Mouse (Mus musculus) skeletal muscle tissue, adult 2 months (tissue): ENCODE results near the gene Sox15.
"Not testable (repeated sequence)": the region's sequence is repeated elsewhere in the genome, so short reads cannot be mapped to it uniquely, and the experiment has no call there.

ENCODE experiments used
- DNase-seq: peaks from one replicate; pipeline ENCODE4 v3.0.0-alpha.2; 2012; ENCODE audit warnings: low read depth, low spot score

The Sox15 gene

GRCm38 (mm10) chr11:69655264-69656064, at the start of gene Sox15:
Sox15 (plus strand) TSS chr11:69655314.
- peak; percentile 42 for DNase-seq

GRCm38 (mm10) chr11:69605726-69606490, 49.2 kb upstream of the Sox15 start, which contains the start of gene Atp1b2:
Atp1b2 (minus strand) TSS chr11:69605942.
- DNase-seq = peak; percentile 88

- no peak for DNase-seq
Measured at GRCm38 (mm10) chr11:69606491-69606795, 48.7 kb upstream of the Sox15 start.

GRCm38 (mm10) chr11:69606832-69607231, 48.3 kb upstream of the Sox15 start:
- no peak for DNase-seq

GRCm38 (mm10) chr11:69608525-69608924, 46.6 kb upstream of the Sox15 start:
- no peak for DNase-seq

- no peak for DNase-seq
Measured at GRCm38 (mm10) chr11:69609416-69609815, 45.7 kb upstream of the Sox15 start.

- no peak for DNase-seq
Measured at GRCm38 (mm10) chr11:69610899-69611298, 44.2 kb upstream of the Sox15 start.

- no peak for DNase-seq
Measured at GRCm38 (mm10) chr11:69613553-69614256, 41.4 kb upstream of the Sox15 start.

- not testable (repeated sequence) for DNase-seq
Measured at GRCm38 (mm10) chr11:69614257-69614588, 40.9 kb upstream of the Sox15 start.

- no peak for DNase-seq
Measured at GRCm38 (mm10) chr11:69616781-69617180, 38.3 kb upstream of the Sox15 start.

GRCm38 (mm10) chr11:69617805-69618204, 37.3 kb upstream of the Sox15 start, which contains the start of gene Shbg:
Shbg (minus strand) TSS chr11:69617905.
- no peak for DNase-seq

- DNase-seq = no peak
Measured at GRCm38 (mm10) chr11:69620394-69621081, 34.6 kb upstream of the Sox15 start.

GRCm38 (mm10) chr11:69621571-69622268, 33.4 kb upstream of the Sox15 start, which contains the start of gene Sat2:
Sat2 (plus strand) TSS chr11:69622024.
- peak; percentile 72 for DNase-seq

GRCm38 (mm10) chr11:69622406-69622805, 32.7 kb upstream of the Sox15 start:
- no peak for DNase-seq

GRCm38 (mm10) chr11:69623006-69623405, 32.1 kb upstream of the Sox15 start:
- no peak for DNase-seq

GRCm38 (mm10) chr11:69624339-69624738, 30.8 kb upstream of the Sox15 start:
- DNase-seq = not testable (repeated sequence)

- no peak for DNase-seq
Measured at GRCm38 (mm10) chr11:69628286-69628685, 26.8 kb upstream of the Sox15 start.

GRCm38 (mm10) chr11:69629802-69630201, 25.3 kb upstream of the Sox15 start:
- no peak for DNase-seq

- peak; percentile 100 for DNase-seq
Measured at GRCm38 (mm10) chr11:69632284-69633089, 22.6 kb upstream of the Sox15 start, which contains the start of gene Fxr2. Fxr2 (plus strand) TSS chr11:69632990.
